Mouse (Mus musculus) kidney, embryonic 14.5 days (tissue): Measurements from ENCODE around the gene Itpr3. TPM values are rescaled to one million over a fixed set of nuclear protein-coding genes. Genes with fewer than 3 reads are reported as not detected.

Source experiments
- microRNA-seq: library from miRNA; unstranded; fragments of <30 nt; microRNA quantifications from one replicate; pipeline ENCODE4, GENCODE M21; 2016
- polyA plus RNA-seq: library from polyadenylated mRNA; unstranded; fragments of >200 nt; fragmentation: Nextera tagmentation; extraction: Ambion mirVana; gene quantifications from 2 replicates; pipeline ENCODE4 v1.2.1, GENCODE M21; 2014

Itpr3 gene
- polyA plus RNA-seq, 1 experiment from 2014 or later: 9.9 TPM

Small RNA genes lying within 50 kb of the gene (microRNA-seq; reads per million reads assigned to microRNA genes)
- gene Mir7677: not detected

Other genes starting within 250 kb of the Itpr3 start
- gene Nkx2-5, start 212.3 kb upstream of the Itpr3 start, polyA plus RNA-seq: not detected in 2 replicates
- 6.9 and 11.2 TPM in 2 replicates for gene Kifc5b, start 140.2 kb upstream of the Itpr3 start, polyA plus RNA-seq
- 6.0 TPM in 2 replicates for gene Phf1, start 124.3 kb upstream of the Itpr3 start, polyA plus RNA-seq
- gene Cuta, start 117.7 kb upstream of the Itpr3 start, polyA plus RNA-seq: 164 and 182 TPM in 2 replicates
- gene Syngap1, start 116.1 kb upstream of the Itpr3 start, polyA plus RNA-seq: 2.6 and 3.5 TPM in 2 replicates
- gene Zbtb9, start 84.1 kb upstream of the Itpr3 start, polyA plus RNA-seq: 6.3 and 12.8 TPM in 2 replicates
- 11.1 and 16.0 TPM in 2 replicates for gene Bak1, start 28.3 kb upstream of the Itpr3 start, polyA plus RNA-seq
- 293 and 406 TPM in 2 replicates for gene Uqcc2, start 76.6 kb downstream of the Itpr3 start, polyA plus RNA-seq
- gene Ip6k3, start 110.5 kb downstream of the Itpr3 start, polyA plus RNA-seq: 0.12 TPM in 1 of 2 replicates, not detected in the other
- 14.5 and 15.6 TPM in 2 replicates for gene Lemd2, start 147.2 kb downstream of the Itpr3 start, polyA plus RNA-seq